Mouse (Mus musculus) brain, adult 2 months (tissue): Measurements from ENCODE around the gene Acsf3.

Source experiments
- DNase-seq: peaks from one replicate; pipeline ENCODE4 v3.0.0; 2011; ENCODE audit warnings: low read depth, low spot score

Gene Acsf3

GRCm38 (mm10) chr8:122810376-122810775 is 35.1 kb downstream of the Acsf3 start:
- DNase-seq, result peak; percentile 42

DNA sequence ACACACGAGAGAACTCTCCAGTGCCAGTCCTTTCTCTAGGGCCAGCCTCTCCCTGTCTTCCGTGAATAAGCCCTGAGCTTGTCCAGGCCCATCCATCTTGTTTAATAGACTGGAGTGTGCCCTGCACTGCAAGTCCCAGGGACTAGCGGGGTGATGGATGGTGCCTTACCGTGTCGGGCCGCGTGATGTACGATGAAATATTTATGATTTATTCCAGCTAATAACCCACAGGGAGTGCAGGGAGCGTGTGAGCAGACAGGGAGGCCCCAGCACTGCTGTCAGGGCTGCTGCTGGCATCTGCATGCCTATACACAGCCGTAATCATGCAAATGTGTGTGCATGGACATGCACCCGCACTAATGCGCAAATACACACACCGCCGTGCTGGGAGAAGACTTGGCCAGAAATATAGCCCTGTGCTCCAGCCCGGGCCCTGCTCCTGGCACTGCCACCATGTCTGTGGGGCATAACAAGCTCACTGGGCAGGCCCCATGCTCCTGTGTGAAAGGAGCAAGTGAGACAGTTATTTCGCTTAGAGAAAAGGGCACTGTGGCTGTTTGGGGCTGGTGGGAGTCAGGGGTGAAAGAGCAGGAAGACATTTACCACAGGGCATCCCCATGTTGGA is 36.7 kb downstream of the Acsf3 start:
- DNase-seq, result no peak

GRCm38 (mm10) chr8:122812610-122813250 is 37.4 kb downstream of the Acsf3 start:
- DNase-seq, result no peak

GRCm38 (mm10) chr8:122814608-122815007 is 39.3 kb downstream of the Acsf3 start:
- peak; percentile 76 for DNase-seq

DNA sequence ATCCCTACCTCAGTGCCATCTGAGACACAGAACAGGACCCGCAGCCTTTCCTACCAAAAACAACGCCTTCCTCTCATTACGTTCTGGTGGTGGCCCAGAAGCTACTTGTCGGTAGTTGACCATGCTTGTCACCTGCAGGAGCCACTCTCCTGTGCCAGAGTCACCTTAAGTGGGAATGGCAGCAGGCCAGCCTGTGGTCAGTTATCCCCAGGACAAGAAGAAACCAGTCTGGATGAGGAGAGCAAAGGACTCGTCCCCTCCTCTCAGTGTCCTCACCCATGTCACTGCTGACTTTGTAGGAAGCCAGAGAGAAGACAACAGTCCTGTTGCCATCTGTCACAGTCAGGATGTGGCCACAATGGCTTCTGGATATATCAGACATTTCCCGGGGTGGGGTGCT is 41.7 kb downstream of the Acsf3 start:
- no peak for DNase-seq

- peak; percentile 49 for DNase-seq
Measured at GRCm38 (mm10) chr8:122817724-122818496, 42.6 kb downstream of the Acsf3 start.

- no peak for DNase-seq
Measured at GRCm38 (mm10) chr8:122819776-122820175, 44.5 kb downstream of the Acsf3 start.

DNA sequence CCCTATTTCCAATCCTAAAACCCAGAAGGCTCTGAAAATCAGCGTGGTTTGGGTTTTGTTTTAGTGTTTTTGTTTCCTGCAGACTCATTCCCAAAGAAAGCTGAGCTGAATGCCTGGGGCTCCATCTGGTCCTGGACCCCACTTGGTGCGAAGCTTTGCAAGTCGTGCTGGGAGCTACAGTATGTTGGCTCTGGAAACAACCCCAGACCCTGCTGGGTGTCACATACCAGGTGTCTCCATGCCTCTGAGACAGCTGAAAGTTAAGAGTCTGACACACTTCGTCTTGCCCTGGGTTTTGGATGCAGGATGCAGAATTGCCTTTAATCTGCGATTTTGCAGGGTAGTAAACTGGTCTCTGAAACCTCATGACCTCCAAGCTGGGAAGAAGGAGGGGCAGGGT is 49.3 kb downstream of the Acsf3 start:
- DNase-seq, result peak; percentile 91

DNA sequence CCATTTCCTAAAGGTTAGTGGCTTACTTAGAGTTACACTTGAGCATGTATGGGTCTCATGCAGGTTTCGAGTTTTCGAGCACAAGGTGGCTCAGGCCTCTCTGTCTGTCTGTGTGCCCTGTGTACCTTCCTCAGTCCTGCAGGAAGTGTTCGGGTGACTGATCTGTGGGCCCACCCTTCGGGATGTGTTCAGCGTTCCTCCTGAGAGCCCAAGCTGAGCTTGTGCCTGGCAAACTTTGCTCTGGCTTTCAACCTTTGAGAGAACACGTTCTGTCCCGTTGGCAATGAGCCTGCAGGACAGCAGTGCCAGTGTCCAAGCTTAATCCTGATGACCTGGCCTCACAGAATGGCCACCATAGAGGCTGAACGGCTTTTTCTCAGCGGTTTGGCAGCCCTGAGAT is 49.7 kb downstream of the Acsf3 start:
- DNase-seq, result peak; percentile 65

DNA sequence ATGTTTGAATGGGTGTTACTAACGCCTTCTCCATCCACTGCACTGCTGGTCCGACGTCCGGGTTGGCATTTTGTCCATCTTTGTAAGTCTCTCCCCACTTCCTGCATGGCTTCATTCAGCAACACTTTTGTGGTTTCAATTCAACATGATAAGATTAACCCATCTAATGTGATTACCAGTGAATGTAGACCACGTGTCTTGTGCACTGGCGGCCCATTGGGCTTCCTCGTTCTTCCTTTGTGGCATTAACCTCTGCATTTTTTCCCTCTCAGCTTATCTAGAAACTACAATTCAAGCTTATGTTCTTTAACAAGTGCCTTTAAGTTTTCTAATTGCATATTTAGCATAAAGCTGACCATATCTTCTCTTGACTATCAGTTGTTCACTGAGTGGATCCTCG is 50.1 kb downstream of the Acsf3 start:
- no peak for DNase-seq

DNA sequence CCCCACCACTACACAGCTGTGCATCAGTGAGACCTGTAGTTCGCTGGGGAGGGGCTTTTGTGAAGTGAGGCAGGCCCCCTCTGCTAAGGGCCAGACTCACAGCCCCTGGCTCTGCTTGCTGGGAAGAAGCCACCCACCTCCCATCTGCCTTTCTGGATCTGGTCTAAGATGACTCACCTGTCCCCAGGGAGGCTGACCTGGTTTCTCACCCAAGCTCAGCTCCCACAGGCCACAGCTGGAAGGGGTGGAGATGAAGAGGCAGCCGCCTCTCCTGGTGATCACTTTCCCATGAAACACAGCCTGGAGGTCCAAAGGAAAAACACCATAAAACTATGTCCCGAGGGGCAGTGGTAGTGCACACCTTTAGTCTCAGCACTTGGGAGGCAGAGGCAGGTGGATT is 54.1 kb downstream of the Acsf3 start:
- DNase-seq, result peak; percentile 45

DNA sequence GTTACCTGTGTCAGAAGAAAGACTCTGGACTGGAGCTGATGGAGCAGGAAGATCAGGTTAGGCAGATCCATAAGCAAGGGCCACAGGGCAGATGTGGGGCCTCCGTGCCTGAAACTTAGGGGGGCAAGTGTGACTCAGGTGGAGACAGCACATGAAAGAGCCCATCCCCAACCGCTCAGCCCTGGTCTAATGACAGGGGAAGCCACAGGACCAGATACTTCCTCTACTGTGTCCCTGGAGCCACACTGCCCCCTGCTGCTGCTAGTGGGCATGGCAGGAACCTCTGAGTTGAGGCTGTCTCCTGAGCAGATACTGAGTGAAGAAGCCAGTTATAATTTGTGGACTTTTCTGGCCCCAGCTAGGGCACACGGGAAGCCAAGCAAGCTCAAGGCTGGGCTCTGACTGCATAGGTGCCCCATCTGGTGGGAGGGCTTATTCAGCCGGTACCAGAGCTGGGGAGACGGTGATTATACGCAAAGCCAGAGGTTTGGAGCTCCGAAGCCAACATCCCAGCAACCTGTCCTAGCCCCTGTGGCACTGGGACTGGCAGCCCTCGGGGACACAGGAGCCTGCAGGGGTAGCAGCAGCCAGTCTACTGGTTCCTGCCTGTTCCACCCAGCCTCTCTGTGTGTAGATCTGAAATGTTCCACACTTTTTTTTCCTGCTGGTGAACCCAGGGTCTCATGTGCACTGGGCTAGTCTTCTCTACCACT is 55.2 kb downstream of the Acsf3 start:
- peak; percentile 90 for DNase-seq

- no peak for DNase-seq
Measured at GRCm38 (mm10) chr8:122834416-122834815, 59.1 kb downstream of the Acsf3 start.

- DNase-seq, result peak; percentile 94
Measured at GRCm38 (mm10) chr8:122834971-122835370, 59.7 kb downstream of the Acsf3 start.

DNA sequence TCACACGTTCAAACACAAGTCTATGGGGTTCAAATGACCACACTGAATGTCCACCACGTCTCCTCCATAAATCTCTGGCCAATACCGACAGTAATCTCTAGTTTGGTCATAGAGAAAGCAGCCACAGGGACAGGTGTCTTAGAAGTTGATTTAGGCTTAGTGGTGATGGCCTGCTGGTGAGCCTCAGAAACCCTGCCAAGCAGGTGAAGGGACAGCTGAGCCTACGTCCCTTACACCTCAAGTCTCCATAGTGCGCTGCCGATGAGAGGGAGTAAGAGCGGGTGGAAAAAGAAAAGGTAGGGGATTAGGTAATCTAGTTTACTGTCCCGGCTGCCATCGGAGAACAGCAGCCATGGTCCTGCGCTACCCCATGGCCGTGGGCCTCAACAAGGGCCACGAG is 60.9 kb downstream of the Acsf3 start:
- DNase-seq, result no peak

DNA sequence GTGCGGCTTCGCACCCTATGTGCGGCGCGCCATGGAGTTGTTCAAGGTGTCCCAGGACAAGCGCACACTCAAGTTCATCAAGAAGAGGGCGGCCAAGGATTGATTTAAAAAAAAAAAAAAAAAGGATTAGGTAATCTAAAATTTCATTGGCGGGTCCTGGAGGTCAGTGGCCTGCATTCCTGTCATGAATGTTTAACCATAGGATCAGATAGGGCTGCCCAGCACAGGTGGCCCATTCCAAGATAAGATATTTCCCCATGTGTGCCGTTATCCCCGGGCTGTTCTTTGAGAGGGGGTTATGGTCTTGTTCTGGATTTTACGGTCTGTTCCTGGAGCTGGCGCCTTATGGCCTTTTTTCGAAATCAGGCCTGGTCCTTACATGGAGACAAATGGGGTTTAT is 61.4 kb downstream of the Acsf3 start:
- no peak for DNase-seq

DNA sequence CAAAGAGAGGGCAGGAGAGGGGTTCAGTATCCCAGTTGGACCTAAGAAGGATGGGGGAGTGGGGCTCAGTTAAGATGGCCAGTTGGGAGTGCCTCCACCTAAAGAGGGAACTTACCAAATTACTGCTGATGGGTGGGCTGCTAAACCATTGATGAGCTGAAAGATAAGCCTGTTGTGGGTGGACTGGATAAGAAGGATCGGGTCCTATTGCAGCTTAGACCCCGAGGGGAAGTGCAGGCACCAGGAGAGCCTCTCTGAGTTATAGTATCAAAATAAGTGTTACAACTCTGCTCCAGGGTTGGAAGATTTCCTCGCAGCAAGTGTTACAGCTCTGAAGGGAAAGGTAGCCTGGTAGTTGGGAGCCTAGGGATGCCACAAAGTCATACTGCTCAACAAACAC is 68.9 kb downstream of the Acsf3 start:
- no peak for DNase-seq

DNA sequence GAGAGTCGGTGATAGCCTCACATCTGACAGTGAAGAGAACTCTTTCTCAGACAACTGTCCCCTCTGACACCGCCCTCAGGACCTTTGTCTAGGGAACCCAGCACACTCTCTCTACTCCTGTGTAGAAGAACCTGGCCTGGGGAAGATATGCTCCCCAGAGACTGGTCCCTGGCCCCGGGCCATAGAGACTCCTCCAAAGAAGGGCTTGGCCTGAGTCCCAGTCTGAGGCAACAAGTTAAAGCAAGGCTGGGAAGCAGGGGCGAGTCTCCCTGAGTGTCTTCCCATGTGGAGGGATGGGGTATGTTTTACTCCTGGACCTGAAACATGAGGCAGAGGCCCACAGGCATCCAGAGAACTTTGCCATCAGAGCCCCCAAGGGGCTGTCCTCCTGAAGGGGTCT is 70.4 kb downstream of the Acsf3 start:
- no peak for DNase-seq

DNA sequence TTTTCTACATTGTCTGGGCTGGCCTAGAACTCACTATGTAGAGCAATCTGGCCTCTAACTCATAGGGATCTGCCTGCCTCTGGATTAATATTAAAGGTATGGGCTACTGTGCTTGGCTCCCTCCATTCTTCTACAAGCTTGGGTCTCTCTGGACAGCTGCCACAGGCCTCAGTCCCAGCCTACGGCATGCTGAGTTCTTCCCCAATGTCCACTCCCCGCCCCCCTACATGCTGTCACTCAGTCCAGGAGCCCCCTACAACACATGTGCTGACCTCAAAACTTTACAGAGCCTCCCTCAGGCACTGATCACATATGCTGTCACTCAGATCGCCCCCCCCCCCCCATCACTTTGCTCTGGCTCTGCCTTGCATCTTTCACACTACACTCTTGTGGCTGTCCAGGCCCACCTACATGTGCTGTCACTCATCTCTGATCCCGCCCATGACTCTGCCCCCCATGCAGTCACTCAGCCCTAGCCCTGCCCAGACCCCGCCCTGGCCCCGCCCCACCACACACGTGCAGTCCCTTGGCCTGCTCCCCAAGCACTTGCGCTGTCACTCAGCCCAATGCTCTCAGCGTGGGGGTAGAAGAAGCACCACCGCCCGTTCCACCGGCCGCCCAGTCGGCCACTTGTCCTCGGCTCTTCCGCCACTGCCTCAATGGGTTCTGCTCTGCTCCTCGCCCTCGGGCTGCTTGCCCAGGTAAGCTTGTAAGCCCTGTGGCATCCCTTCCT is 72.7 kb downstream of the Acsf3 start, which contains the start of gene Cdh15:
Gene Cdh15 (plus strand): TSS at position 138 of the 733 bp plus-strand sequence.
- peak; percentile 95 for DNase-seq

DNA sequence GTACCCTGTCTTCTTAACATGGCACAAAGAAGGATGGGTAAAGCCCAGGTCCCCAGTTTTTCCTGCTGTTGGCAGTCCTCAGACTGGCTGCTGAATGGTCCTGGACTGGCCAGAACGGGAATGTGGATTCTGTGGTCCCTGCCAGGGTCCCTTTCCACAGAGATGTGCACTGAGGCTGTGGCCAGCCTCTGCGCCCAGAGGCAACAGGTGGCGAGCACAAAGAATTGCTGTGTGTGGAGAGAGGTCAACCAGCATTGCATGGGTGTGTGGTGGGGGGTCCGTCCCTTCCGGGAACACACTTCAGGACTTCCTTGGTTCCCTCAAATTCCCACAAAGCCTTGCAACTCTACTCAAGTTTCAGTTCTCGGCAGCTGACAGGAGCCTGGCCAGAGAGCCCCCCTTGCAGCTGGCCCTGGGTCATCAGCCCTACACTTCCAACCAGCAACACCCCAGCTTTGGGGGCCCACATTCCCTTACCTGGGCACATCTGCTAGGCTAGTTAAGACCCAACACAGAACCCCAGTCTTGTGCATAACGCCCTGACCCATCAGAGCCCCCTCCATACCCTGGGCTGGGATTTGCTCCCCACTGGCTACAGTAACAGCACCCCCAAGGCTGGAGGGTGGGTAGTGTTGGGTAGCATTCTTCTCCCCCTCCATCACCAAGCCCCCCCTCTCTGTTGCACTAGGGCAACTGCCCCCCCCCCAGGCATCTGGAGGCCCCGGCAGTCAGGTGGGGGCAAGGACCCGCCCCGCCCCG is 74.0 kb downstream of the Acsf3 start:
- DNase-seq, result no peak
